19 mouse cellular contexts compared by ENCODE assay signal in the genomic region with DNA sequence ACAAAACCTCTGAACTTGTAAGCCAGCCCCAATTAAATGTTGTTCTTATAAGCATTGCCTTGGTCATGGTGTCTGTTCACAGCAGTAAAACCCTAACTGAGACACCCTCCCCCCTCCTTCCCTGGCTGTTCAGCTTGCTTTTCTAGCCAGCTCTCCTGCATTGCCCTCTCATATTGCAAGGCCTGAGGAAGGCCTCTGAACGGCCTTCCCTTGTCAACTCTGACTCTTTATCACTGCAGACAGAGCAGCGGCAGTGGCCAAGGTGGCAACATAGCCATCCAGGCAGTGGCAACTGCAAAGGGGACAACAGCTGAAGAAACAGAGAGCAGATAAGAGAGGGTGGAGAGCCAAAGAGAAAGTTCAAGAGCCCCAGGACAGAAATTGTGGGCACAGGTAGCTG.
A peak's percentile ranks its signal among the peaks of the same experiment; 100 is the strongest.
DNase-seq lines count a peak whose midpoint lies in the region; ATAC-seq and TF ChIP-seq lines count a peak whose summit lies in the region.
"Had no signal": no experiment of that assay in that cellular context is flagged by ENCODE, and none has a peak within 500 bp of the region (broad histone marks: within the 10 kb centered on the region; RNA-seq: fewer than 3 reads in every experiment).

No protein-coding gene starts in this region.

- H3K4me2 ChIP-seq in heart, embryonic 12.5 days, result no peak overlapping the region
- no peak overlapping the region for H3K4me2 ChIP-seq in embryonic facial prominence, embryonic 13.5 days
- H3K4me2 ChIP-seq: embryonic facial prominence, embryonic 15.5 days; lung, embryonic 15.5 days; midbrain, embryonic 11.5 days had no signal

- no peak overlapping the region for H3K9ac ChIP-seq in heart, embryonic 12.5 days
- H3K9ac ChIP-seq in embryonic facial prominence, embryonic 13.5 days, result no peak overlapping the region
- H3K9ac ChIP-seq: embryonic facial prominence, embryonic 15.5 days; liver, embryonic 14.5 days; lung, embryonic 15.5 days had no signal

- 27% methylated on average over 2 of the region's 2 CpGs for WGBS in cerebellum, adult 2 months
- 28% methylated on average over 2 of the region's 2 CpGs for WGBS in heart, embryonic 12.5 days
- 47% methylated on average over 2 of the region's 2 CpGs for WGBS in embryonic facial prominence, embryonic 13.5 days

- peaks cover 18% of the 10 kb centered on the region for H3K36me3 ChIP-seq in heart, embryonic 12.5 days
- peaks cover 25% of the 10 kb centered on the region for H3K36me3 ChIP-seq in embryonic facial prominence, embryonic 13.5 days
- H3K36me3 ChIP-seq: lung, embryonic 15.5 days had no signal

- no peaks in the 10 kb centered on the region for H3K27me3 ChIP-seq in cerebellum, adult 2 months (ENCODE audit: control insufficient read depth, insufficient read depth, low read length)
- H3K27me3 ChIP-seq in heart, embryonic 12.5 days (replicated peaks), result no peaks in the 10 kb centered on the region
- H3K27me3 ChIP-seq in embryonic facial prominence, embryonic 13.5 days, result no peaks in the 10 kb centered on the region
- H3K27me3 ChIP-seq: CH12.LX; embryonic facial prominence, embryonic 15.5 days; lung, embryonic 15.5 days had no signal

- TF ChIP-seq POLR2A in cerebellum, adult 2 months (IDR thresholded peaks at IDR 0.05; ENCODE audit: borderline replicate concordance, insufficient read depth, low read length), result no peak

- DNase-seq in cerebellum, adult 2 months, result peak; percentile 46 to 48
- no peak for DNase-seq in heart, adult 9 months (ENCODE audit: low spot score in 2 of 2)
- peak; percentile 11 for DNase-seq in adipocyte (ENCODE audit: low spot score)
- DNase-seq in gastrocnemius, postnatal 36 days, result no peak
- DNase-seq: kidney, adult 2 months; kidney, postnatal 14 days; layer of hippocampus, adult 9-11 months; lung, postnatal 4 days; thymus, adult 2 months had no signal

- no peak for TF ChIP-seq CTCF in cerebellum, adult 2 months (IDR thresholded peaks at IDR 0.05; ENCODE audit: borderline replicate concordance, insufficient read depth, low read depth, low read length)

- intact Hi-C loops in gastrocnemius, postnatal 36 days (cut with DNase I), result no loop called here

- no peak for ATAC-seq in cerebellum, adult (ENCODE audit: insufficient number of reproducible peaks, low FRiP score, low TSS enrichment)
- ATAC-seq in heart, embryonic 12.5 days (ENCODE audit: insufficient number of reproducible peaks, low FRiP score), result no peak
- no peak for ATAC-seq in embryonic facial prominence, embryonic 13.5 days (ENCODE audit: insufficient number of reproducible peaks, insufficient read depth, low FRiP score, low TSS enrichment, low read depth)
- ATAC-seq: inflammation-experienced regulatory T-cells, adult 6 months had no signal

- H3K4me3 ChIP-seq in cerebellum, adult 2 months (replicated peaks; ENCODE audit: insufficient read depth, low read depth, low read length), result no peak overlapping the region
- no peak overlapping the region for H3K4me3 ChIP-seq in heart, embryonic 12.5 days
- H3K4me3 ChIP-seq in embryonic facial prominence, embryonic 13.5 days, result no peak overlapping the region
- H3K4me3 ChIP-seq: embryonic facial prominence, embryonic 15.5 days; limb, embryonic 10.5 days; lung, embryonic 15.5 days had no signal

- H3K4me1 ChIP-seq in cerebellum, adult 2 months (ENCODE audit: control insufficient read depth, insufficient read depth, low read length), result peaks cover 64% of the 10 kb centered on the region
- H3K4me1 ChIP-seq in heart, embryonic 12.5 days (replicated peaks), result peaks cover 21% of the 10 kb centered on the region
- peaks cover 28% of the 10 kb centered on the region for H3K4me1 ChIP-seq in embryonic facial prominence, embryonic 13.5 days

- no peaks in the 10 kb centered on the region for H3K9me3 ChIP-seq in heart, embryonic 12.5 days (replicated peaks)
- no peaks in the 10 kb centered on the region for H3K9me3 ChIP-seq in embryonic facial prominence, embryonic 13.5 days
- H3K9me3 ChIP-seq: embryonic facial prominence, embryonic 15.5 days; limb, embryonic 10.5 days; lung, embryonic 15.5 days had no signal

- peak overlapping the region; percentile 83 for H3K27ac ChIP-seq in cerebellum, adult 2 months (ENCODE audit: insufficient read depth, low read length)
- H3K27ac ChIP-seq in heart, embryonic 12.5 days (ENCODE audit: poor library complexity, severe bottlenecking), result peak overlapping the region; percentile 17; the same call in 1 of the 2 replicates
- H3K27ac ChIP-seq in embryonic facial prominence, embryonic 13.5 days, result peak overlapping the region; percentile 28; the same call in 1 of the 2 replicates
- H3K27ac ChIP-seq: limb, embryonic 10.5 days; liver, embryonic 14.5 days; lung, embryonic 15.5 days had no signal

Comparison
In these comparisons a context has a peak if more than half of its experiments do, and no peak if none do; other contexts are left out.
1. DNase-seq: peak in cerebellum, adult 2 months (2 of 2) and adipocyte (single experiment); none in heart, adult 9 months (0 of 2) and gastrocnemius, postnatal 36 days (0 of 2).
2. H3K27ac ChIP-seq: peak in every context shown above with its lines; median percentile 83 in cerebellum, adult 2 months; 28 in embryonic facial prominence, embryonic 13.5 days; 17 in heart, embryonic 12.5 days.